Mouse (Mus musculus) liver, embryonic 13.5 days (tissue): Measurements from ENCODE around the gene Dcst1. TPM values are rescaled to one million over a fixed set of nuclear protein-coding genes. Genes with fewer than 3 reads are reported as not detected.

Experiments
- polyA plus RNA-seq: library from polyadenylated mRNA; unstranded; fragments of >200 nt; fragmentation: Nextera tagmentation; extraction: Ambion mirVana; gene quantifications from 2 replicates; pipeline ENCODE4 v1.2.1, GENCODE M21; 2015

Gene Dcst1
- polyA plus RNA-seq, 1 experiment from 2014 or later = not detected

Other genes starting within 250 kb of the Dcst1 start
- gene Pklr, start 229.1 kb downstream of the Dcst1 start, polyA plus RNA-seq = 133 and 136 TPM in 2 replicates
- gene Hcn3, start 205.1 kb downstream of the Dcst1 start, polyA plus RNA-seq = 0.75 and 0.78 TPM in 2 replicates
- gene Clk2, start 200.5 kb downstream of the Dcst1 start, polyA plus RNA-seq = 10.3 and 10.8 TPM in 2 replicates
- gene Scamp3, start 187.8 kb downstream of the Dcst1 start, polyA plus RNA-seq = 67.4 and 72.1 TPM in 2 replicates
- 2.8 and 3.9 TPM in 2 replicates for gene Fam189b, start 182.1 kb downstream of the Dcst1 start, polyA plus RNA-seq
- gene Gba, start 162.3 kb downstream of the Dcst1 start, polyA plus RNA-seq = 21.7 and 23.7 TPM in 2 replicates
- gene Thbs3, start 150.1 kb downstream of the Dcst1 start, polyA plus RNA-seq = 1.0 and 1.5 TPM in 2 replicates
- 152 and 155 TPM in 2 replicates for gene Mtx1, start 138.2 kb downstream of the Dcst1 start, polyA plus RNA-seq
- 0.14 and 0.51 TPM in 2 replicates for gene Muc1, start 136.2 kb downstream of the Dcst1 start, polyA plus RNA-seq
- gene Krtcap2, start 119.3 kb downstream of the Dcst1 start, polyA plus RNA-seq = 152 and 155 TPM in 2 replicates
- gene Trim46, start 118.9 kb downstream of the Dcst1 start, polyA plus RNA-seq = 0.14 and 0.23 TPM in 2 replicates
- gene Dpm3, start 105.9 kb downstream of the Dcst1 start, polyA plus RNA-seq = 57.2 and 64.5 TPM in 2 replicates
- 17.4 and 18.0 TPM in 2 replicates for gene Slc50a1, start 94.7 kb downstream of the Dcst1 start, polyA plus RNA-seq
- gene Efna1, start 84.1 kb downstream of the Dcst1 start, polyA plus RNA-seq = 4.3 and 4.6 TPM in 2 replicates
- 0.32 and 0.41 TPM in 2 replicates for gene Efna3, start 42.3 kb downstream of the Dcst1 start, polyA plus RNA-seq
- gene Efna4, start 27.2 kb downstream of the Dcst1 start, polyA plus RNA-seq = 1.0 and 1.2 TPM in 2 replicates
- 9.5 and 9.6 TPM in 2 replicates for gene Adam15, start 15.3 kb downstream of the Dcst1 start, polyA plus RNA-seq
- 0.07 and 0.08 TPM in 2 replicates for gene Dcst2, start 3.3 kb downstream of the Dcst1 start, polyA plus RNA-seq
- gene Zbtb7b, start 29.5 kb upstream of the Dcst1 start, polyA plus RNA-seq = 0.97 and 1.8 TPM in 2 replicates
- not detected in 2 replicates for gene Lenep, start 37.5 kb upstream of the Dcst1 start, polyA plus RNA-seq
- 18.0 and 18.7 TPM in 2 replicates for gene Flad1, start 46.6 kb upstream of the Dcst1 start, polyA plus RNA-seq
- 282 and 301 TPM in 2 replicates for gene Cks1b, start 53.1 kb upstream of the Dcst1 start, polyA plus RNA-seq
- 42.3 and 51.4 TPM in 2 replicates for gene Shc1, start 53.2 kb upstream of the Dcst1 start, polyA plus RNA-seq
- 11.0 and 12.0 TPM in 2 replicates for gene Pygo2, start 65.0 kb upstream of the Dcst1 start, polyA plus RNA-seq
- 6.0 and 6.8 TPM in 2 replicates for gene Pbxip1, start 71.5 kb upstream of the Dcst1 start, polyA plus RNA-seq
- gene Pmvk, start 89.3 kb upstream of the Dcst1 start, polyA plus RNA-seq = 39.5 and 40.4 TPM in 2 replicates
- gene Kcnn3, start 154.9 kb upstream of the Dcst1 start, polyA plus RNA-seq = 0.03 and 0.05 TPM in 2 replicates